Mouse (Mus musculus) neutrophil, adult 5-6 weeks (primary cell): ENCODE results near the gene Ccr4. TPM values are rescaled to one million over a fixed set of nuclear protein-coding genes. Genes with fewer than 3 reads are reported as not detected.

Source experiments
- total RNA-seq: library from RNA; stranded (forward); fragments of 200-1000 nt; gene quantifications from 2 replicates; pipeline ENCODE4 v1.2.3, GENCODE M21; 2017

The Ccr4 gene
- total RNA-seq, 1 experiment from 2014 or later: not detected

Other genes starting within 250 kb of the Ccr4 start
- not detected in 2 replicates for gene Bcl2a1c, start 174.8 kb downstream of the Ccr4 start, total RNA-seq
- gene Crtap, start 114.2 kb downstream of the Ccr4 start, total RNA-seq: 6.4 TPM in 2 replicates
- 7.4 and 7.9 TPM in 2 replicates for gene Glb1, start 103.8 kb downstream of the Ccr4 start, total RNA-seq
- 6.3 TPM in 2 replicates for gene Tmppe, start 103.8 kb downstream of the Ccr4 start, total RNA-seq
- not detected in 2 replicates for gene C130032M10Rik, start 10.8 kb upstream of the Ccr4 start, total RNA-seq
- not detected in 2 replicates for gene Trim71, start 59.5 kb upstream of the Ccr4 start, total RNA-seq
- gene Cnot10, start 135.3 kb upstream of the Ccr4 start, total RNA-seq: 43.1 and 48.4 TPM in 2 replicates
- 68.3 and 74.4 TPM in 2 replicates for gene Dync1li1, start 183.9 kb upstream of the Ccr4 start, total RNA-seq
- 301 and 316 TPM in 2 replicates for gene Cmtm6, start 226.2 kb upstream of the Ccr4 start, total RNA-seq